Mouse (Mus musculus) testis, postnatal 14 days (tissue): ENCODE results near the gene Fbxo2.
A peak's percentile ranks its signal among the peaks of the same experiment; 100 is the strongest.
"Not testable (repeated sequence)": the region's sequence is repeated elsewhere in the genome, so short reads cannot be mapped to it uniquely, and the experiment has no call there.

Experiments
- DNase-seq: peaks from one replicate; pipeline ENCODE4 v3.0.0; 2021; ENCODE audit warnings: low spot score

Fbxo2 gene

DNA sequence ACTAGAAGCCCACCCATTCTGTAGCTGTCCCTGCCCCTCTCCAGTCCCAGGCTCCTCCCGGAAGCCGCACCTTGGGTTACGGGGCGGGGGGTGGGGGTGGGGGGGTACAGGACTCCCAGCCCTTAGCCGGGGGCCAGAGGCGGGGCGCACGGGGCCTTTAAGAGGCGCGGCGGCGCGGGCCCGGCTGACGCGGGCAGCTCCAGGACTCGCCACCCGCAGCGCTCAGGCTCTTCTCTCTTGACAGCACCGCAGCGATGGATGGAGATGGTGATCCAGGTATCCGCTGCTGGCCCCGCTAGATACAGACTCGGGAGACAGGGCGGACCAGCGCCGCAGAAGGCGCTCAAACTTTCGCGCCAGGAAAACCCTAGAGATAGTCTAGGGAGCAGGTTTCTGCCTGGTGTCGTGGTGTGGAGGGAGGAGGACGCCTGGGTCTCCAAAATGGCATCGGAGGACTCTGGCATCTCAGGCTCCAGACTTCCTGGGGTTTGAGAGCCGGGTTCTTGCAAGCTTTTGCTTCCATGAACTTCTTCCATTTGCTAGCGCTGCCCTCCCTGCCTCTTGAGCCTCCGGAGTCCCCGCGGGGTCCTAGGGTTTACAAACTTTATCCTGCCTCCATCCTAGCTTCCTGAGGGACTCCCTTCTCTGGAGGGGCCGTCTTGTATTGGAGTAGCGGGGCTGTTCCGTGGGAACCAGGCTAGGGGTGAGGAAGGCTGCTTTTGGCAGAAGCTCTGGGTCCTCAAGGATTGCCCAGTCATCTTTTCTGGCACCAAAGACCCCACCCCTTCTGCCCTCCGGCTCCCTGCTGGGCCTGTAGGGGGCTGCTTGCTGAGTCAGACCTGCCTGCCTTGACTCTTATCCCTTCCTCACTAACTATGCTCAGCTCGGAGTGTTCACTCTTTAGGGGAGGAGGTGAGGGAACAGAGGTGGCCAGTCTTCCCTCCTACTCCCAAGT is at the start of gene Fbxo2, which contains the start of gene Fbxo44:
TSS of gene Fbxo2 (plus strand) at position 186 of the 955 bp plus-strand sequence.
TSS of gene Fbxo44 (minus strand) at position 47 of the 955 bp plus-strand sequence.
- no peak for DNase-seq

GRCm38 (mm10) chr4:148112519-148112918 is 47.9 kb upstream of the Fbxo2 start:
- DNase-seq, result no peak

DNA sequence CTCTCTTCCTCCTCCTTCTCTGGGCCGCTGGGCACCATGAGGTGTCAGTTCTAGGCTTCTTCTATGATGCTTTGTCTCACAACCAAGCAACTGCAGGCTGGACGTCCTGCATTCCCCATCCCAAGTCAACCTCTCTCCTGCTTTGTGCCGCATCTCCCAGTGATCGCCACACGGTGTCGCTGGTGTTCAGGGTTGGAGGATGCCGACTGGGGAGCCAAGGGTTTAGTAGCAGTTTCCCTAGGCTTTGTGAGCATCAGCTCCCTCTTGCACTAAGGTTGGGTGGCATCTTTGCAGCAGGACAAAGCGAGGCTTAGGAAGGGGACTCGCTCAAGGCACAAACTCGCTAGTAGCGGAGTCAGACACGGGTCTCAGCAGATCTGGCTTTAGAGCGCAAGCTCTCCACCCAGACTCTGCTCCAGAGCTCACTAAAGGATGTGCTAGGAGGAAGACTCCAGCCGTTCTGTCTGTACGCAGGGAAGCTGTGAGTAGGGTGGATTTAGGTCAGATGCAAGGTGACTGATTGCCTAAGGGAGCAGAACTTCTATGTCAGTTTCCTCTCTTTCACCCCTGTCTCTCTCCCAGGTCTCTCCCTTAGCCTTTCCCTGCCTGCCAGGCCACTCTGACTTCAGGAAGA is 45.5 kb upstream of the Fbxo2 start:
- DNase-seq, result peak; percentile 75

DNA sequence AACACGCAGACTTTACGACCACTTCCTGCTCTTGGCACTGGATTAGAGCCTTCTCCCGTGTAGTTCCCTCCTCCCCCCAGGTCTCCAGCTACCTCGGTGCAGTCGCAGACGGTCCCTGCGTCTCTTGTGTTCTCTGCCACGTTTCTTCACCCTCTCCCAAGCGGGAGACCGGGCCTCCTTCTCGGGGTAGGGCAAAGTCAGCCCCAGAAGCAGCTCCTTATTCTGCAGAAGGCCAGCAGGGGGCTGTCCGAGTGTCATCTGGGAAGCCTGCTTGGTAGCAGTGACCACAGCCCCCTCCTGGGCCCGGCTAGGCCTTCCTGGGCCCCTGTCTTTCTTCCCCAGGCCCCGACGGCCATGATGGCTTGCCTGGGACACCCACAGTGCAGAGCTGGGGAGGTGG is 45.0 kb upstream of the Fbxo2 start:
- no peak for DNase-seq

- DNase-seq, result no peak
Measured at GRCm38 (mm10) chr4:148116657-148117056, 43.8 kb upstream of the Fbxo2 start.

DNA sequence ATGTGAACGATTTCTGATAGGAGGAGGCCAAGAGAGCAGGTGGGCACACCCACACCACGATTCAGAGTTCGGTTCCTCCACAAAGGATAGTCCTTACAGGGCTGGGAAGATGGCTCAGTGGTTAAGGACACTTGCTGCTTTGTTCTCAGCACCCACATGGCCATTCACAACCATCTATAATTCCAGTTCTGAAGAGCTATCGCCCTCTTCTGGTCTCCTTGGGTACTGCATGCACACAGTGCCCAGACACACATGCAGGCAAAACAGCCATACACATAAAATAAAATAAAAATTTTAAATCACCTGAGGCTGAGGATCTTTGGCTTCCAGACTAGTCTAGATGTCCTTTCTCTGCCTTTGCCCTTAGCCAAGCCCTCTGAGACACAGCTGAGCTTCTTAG is 43.0 kb upstream of the Fbxo2 start:
- no peak for DNase-seq

DNA sequence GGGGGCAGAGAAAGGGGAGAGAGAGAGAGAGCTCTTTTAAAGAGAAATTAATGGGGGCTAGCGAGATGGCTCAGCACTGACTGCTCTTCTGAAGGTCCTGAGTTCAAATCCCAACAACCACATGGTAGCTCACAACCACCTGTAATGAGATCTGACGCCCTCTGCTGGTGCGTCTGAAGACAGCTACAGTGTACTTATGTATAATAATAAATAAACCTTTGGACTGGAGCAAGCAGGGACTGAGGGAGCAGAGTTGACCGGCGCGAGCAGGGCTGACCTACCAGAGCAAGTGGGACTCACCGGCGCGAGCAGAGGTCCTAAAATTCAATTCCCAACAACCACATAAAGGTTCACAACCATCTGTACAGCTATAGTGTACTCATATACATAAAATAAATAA is 40.8 kb upstream of the Fbxo2 start:
- DNase-seq, result not testable (repeated sequence)

DNA sequence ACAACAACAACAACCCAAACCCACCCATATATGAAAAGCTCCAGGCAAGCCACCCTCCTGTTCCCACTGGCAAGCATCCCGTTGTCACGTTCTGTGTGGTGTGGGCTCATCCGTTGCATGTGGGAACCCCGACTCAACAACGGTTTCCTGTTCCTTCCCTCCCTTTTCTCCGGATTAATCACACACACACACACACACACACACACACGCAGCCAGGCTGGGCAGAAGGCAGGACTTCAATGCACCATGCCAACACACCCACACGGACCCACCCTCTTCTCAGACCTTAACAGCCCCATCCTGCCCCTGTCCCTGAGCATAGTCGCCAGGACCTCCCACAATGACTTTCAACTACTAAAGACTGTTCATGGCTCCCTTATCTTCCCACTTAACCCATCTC is 39.9 kb upstream of the Fbxo2 start:
- DNase-seq, result no peak

DNA sequence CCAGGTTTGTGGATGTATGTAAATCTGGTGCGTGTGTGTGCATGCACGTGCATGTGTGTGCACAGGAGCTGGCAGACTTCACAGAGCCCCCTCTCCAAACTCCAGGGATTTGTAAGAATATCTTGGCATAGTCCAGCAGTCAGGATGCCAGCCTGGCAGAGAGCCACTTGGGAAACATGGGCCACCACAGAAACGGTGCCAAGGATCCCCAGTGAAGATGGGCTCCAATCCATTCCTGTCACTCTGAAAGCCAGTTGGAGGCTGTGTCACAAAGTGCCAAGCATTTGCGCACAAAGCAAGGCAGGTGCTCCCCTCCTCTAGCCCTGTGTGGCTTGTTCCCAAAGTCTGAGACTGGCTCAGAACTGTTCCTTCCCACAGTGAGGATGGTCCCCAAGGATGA is 39.1 kb upstream of the Fbxo2 start:
- DNase-seq, result no peak

DNA sequence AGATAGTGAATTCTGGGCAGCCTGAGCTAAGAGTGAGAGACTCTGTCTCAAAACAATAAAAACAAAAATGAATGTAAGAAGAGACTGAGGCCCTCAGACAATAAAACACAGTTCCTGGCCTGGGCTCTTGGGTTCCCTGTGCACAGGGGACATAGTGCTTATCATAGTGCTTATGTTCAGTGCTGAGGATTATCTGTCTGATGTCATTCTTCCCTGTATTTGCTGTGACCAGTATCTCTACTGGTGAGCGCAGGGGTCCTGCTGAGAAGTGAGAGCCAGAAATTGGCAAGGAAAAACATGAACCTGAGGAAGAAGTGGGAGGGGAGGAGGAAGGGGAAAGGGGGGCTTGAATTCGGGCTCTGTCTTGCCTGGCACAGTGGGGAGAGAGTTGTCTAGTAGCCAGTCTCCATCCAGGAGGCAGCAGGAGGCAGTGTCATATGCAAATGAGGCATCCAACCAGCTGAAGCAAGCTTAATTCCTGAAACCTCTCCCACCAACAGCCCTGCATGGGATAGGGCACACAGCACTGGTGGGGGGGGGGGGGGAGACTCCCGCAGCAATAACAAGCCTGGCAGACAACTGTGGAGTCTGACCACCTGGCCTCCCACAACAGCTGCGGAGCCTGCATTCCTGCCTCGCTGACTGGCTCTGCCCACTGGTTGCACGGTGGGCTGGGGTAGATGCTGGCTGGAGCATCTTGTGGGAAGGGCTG is 38.3 kb upstream of the Fbxo2 start:
- no peak for DNase-seq

DNA sequence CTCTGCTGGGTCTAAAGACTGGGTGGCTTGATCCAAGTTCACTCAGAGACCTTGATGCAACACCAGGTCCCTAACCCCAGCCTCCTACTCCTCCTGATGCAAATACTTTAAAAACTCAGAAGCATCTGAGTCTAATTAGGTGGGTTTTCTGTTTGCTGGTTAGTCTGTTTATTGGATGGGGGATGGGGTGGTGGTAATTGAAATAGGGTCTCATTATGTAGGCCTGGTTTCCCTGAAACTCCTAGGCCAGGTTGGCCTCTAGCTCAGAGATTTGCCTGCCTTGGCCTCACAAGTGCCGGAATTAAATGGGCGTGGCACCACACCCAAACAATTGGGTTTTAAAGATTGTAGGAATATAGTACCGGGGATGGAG is 37.7 kb upstream of the Fbxo2 start:
- no peak for DNase-seq

DNA sequence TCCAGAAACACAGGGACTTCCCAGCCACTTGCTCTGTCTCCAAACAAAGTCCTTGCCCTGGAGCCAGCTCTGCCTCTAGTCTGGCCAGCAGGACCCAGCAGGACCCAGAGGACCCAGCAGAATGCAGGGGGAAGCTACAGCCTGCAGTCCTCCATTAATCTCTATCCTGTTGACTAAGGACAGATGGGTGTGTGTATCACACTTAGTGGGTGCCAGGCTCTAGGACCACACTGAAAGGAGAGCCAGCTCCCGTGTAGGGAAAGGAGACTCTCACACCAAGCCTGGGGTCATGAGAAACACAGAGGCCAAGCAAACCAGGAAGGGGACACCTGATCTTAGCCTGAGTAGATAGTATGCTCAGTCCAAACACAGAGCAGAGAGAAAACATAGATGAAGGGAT is 32.2 kb upstream of the Fbxo2 start:
- no peak for DNase-seq

DNA sequence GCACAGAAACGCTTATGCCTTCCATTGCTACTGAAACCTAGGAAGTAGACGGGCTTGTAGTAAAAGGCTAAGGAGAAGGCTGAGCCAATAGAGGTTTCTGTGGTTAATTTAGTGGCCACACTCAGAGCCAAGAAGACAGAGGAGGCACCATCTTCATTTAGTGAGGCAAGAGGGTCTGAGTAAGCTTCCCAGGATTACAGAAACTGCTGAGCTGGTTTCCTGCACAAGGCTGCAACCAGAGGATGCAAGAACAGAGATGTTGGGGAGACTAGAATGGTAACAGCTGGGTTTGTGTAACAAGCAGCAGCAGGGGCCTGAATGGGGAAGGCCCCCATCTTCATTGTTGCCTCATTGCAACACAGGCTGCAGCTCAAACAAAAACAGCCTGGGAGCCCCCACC is 31.7 kb upstream of the Fbxo2 start:
- no peak for DNase-seq

GRCm38 (mm10) chr4:148130133-148130532 is 30.3 kb upstream of the Fbxo2 start, which contains the start of gene Mad2l2:
Mad2l2 (plus strand) TSS chr4:148130384.
- no peak for DNase-seq

- DNase-seq, result peak; percentile 65
Measured at GRCm38 (mm10) chr4:148130561-148131413, 29.6 kb upstream of the Fbxo2 start, which contains the start of gene Draxin. Draxin (minus strand) TSS chr4:148130698.

GRCm38 (mm10) chr4:148131497-148132081 is 28.8 kb upstream of the Fbxo2 start:
- DNase-seq, result no peak

GRCm38 (mm10) chr4:148134988-148135387 is 25.4 kb upstream of the Fbxo2 start:
- DNase-seq, result no peak

- DNase-seq, result no peak
Measured at GRCm38 (mm10) chr4:148137503-148137902, 22.9 kb upstream of the Fbxo2 start.

DNA sequence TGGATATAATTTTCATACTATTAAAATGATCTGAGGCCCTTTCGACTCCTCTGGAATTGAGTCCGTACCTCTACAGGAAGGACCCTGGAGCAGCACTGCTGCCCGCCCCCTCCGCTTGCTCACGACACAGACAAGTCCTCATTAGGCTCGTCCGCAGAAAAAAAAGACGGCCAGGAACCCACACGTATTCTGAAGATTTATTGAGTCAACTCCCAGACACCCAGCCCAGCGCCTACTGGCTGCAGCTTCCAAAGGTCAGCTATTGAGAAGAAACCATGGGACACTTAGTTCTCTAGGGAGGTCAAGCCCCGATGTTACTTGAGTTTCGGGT is 20.7 kb upstream of the Fbxo2 start:
- no peak for DNase-seq

DNA sequence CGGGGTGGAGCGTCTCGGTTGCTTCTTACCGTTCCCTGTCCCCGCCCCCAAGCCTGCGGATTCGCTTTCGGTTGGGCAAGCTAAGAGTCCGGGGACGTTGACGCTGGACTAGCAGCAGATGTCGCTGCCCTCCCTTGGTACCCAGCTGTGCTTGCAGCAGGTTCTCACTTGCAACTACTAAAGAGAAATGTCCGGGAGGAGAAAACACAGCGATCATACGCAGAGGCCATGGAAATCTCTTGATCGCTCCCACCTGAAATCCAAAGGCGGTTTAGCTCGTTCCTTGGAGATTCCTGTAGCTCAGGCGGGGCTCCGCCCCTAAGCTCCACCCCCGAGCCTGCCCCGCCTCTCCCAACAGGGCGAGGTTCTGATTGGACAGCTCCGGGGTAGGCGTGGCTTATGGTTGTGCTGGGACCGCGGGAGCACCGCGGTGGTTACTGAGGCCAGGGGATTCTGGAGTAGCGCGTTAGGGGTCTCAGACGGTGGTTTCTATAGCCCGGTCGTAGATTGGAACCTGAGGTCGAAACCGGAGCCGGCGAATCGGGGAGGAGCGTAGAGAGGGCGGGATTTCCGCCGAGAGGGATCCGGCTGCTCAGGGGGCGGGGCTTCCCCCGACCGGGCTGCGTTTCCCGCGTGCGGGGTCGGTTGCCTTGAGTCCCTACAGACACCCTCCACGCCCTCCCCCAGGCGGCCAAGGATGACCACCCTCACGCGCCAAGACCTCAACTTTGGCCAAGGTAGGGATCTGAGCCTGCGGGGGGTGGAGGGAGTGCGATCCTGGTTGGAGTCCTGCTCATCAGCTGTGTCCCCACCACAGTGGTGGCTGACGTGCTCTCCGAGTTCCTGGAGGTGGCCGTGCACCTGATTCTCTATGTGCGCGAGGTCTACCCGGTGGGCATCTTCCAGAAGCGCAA is 20.1 kb upstream of the Fbxo2 start:
- DNase-seq, result peak; percentile 92
